Mouse (Mus musculus) urinary bladder, adult 2 months (tissue): ENCODE results near the gene Kmt5c. TPM values are rescaled to one million over a fixed set of nuclear protein-coding genes. Genes with fewer than 3 reads are reported as not detected.
"Not testable (repeated sequence)": the region's sequence is repeated elsewhere in the genome, so short reads cannot be mapped to it uniquely, and the experiment has no call there.

ENCODE experiments used
- DNase-seq: peaks from one replicate; pipeline ENCODE4 v3.0.0; 2022; ENCODE audit warnings: low spot score
- polyA plus RNA-seq: library from polyadenylated mRNA; depleted of rRNA; stranded (reverse); fragments of >200 nt; gene quantifications from 2 replicates; pipeline ENCODE4 v1.2.3, GENCODE M21; 2012; rRNA removed

The Kmt5c gene
- polyA plus RNA-seq, 1 experiment: 73.6 TPM

- no peak for DNase-seq
These were observed 49.6 kb downstream of the Kmt5c start, which contains the start of gene Tmem238 for GRCm38 (mm10) chr7:4789436-4789935. TSS of gene Tmem238 (minus strand) at chr7:4789656.

GRCm38 (mm10) chr7:4792278-4793212 is 52.6 kb downstream of the Kmt5c start, which contains the start of gene Rpl28:
TSS of gene Rpl28 (plus strand) at chr7:4792874.
- DNase-seq: peak; percentile 90

- not testable (repeated sequence) for DNase-seq
These were observed 53.3 kb downstream of the Kmt5c start for GRCm38 (mm10) chr7:4793248-4793647.

DNA sequence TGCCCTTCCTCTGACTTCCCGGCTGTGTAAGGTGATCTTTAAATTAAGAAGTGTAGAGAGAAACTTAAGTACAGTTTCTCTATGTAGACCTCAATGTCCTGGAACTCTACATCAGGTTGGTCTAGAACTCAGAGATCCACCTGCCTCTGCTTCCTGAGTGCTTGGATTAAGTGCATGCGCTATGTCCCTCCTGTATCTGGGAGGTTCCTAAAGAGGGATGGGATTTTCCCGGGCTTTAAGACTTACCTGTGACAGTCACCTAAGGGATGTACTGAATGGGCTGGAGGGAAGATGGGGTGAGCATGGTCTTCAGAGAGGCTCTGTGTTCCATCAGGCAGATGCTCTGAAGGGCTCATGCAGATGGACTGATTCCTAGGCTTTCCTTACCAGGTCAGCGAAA is 53.8 kb downstream of the Kmt5c start:
- DNase-seq: no peak

DNA sequence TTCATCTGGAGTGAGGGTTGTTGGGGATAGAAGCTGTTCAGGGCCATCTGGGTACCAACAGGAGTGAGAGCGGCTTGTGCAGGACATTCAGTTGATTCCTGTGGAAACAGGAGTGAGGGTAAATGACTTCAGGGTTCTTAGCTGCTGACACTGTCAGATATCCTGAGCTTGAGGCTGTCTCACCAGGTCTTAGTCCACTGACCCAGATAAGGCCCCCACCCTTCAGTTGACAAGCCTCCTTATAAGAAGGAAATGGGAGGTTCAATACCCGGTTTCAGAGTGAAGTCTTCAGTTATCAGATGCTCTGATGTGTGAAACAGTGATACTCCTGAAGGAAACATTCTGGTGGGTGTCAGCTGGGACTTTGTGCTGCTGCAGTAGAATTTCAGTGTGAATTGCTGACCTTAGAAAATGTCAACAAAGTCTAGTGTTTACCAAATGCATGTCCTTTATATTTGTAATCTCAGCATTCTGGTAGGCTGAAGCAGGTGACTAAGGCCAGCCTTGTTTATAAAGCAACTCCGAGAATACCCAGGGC is 54.8 kb downstream of the Kmt5c start:
- no peak for DNase-seq

DNA sequence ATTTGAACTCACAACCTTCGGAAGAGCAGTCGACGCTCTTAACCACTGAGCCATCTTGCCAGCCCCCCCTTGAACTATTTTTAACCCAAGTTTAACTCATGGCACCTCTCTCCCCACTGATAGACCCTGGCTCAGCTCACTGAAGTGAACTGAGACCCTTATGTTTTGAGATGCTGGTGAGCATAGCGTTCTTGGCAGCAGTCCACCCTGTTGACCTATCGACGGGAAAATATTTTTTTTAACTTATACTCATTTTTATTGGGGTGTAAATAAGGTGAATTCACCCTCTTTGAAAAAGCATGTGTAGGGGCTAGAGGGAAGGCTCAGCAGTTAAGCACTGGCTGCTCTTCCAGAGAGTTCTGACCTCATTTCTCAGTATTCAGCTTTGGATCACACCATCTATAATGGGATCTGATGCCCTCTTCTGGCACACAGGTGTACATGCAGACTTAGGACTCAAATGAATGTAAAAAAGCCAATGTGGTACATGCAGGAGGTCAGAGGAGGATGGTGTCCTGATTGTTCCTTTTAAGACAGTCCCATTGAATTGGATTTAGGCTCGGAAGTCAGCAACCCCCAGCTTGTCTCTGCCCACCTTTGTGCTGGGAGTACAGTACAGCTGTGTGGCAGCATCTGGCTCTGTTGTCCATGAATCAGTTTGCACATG is 56.0 kb downstream of the Kmt5c start:
- DNase-seq: no peak

Other genes with a start within 250 kb of the Kmt5c start
- gene Ppp1r12c, start 238.4 kb upstream of the Kmt5c start, polyA plus RNA-seq: 72.0 and 159 TPM in 2 replicates
- 7.5 and 8.8 TPM in 2 replicates for gene Tnnt1, start 223.7 kb upstream of the Kmt5c start, polyA plus RNA-seq
- gene Tnni3, start 215.9 kb upstream of the Kmt5c start, polyA plus RNA-seq: 5.1 and 5.5 TPM in 2 replicates
- gene Dnaaf3, start 207.7 kb upstream of the Kmt5c start, polyA plus RNA-seq: 3.5 and 4.0 TPM in 2 replicates
- 0.74 and 0.78 TPM in 2 replicates for gene Syt5, start 192.6 kb upstream of the Kmt5c start, polyA plus RNA-seq
- not detected in 2 replicates for gene Ptprh, start 136.1 kb upstream of the Kmt5c start, polyA plus RNA-seq
- 15.5 and 19.2 TPM in 2 replicates for gene Tmem86b, start 108.7 kb upstream of the Kmt5c start, polyA plus RNA-seq
- 130 and 140 TPM in 2 replicates for gene Ppp6r1, start 81.1 kb upstream of the Kmt5c start, polyA plus RNA-seq
- 33.0 and 33.5 TPM in 2 replicates for gene Hspbp1, start 55.0 kb upstream of the Kmt5c start, polyA plus RNA-seq
- gene Brsk1, start 49.5 kb upstream of the Kmt5c start, polyA plus RNA-seq: 10.1 and 12.8 TPM in 2 replicates
- 0.99 and 1.1 TPM in 2 replicates for gene Tmem150b, start 14.9 kb upstream of the Kmt5c start, polyA plus RNA-seq
- 40.5 and 61.3 TPM in 2 replicates for gene Cox6b2, start 13.0 kb downstream of the Kmt5c start, polyA plus RNA-seq
- gene Fam71e2, start 31.2 kb downstream of the Kmt5c start, polyA plus RNA-seq: 0.06 and 0.08 TPM in 2 replicates
- 0.61 and 0.62 TPM in 2 replicates for gene Il11, start 42.7 kb downstream of the Kmt5c start, polyA plus RNA-seq
- not detected in 2 replicates for gene Tmem190, start 42.8 kb downstream of the Kmt5c start, polyA plus RNA-seq
- gene Tmem238, start 49.5 kb downstream of the Kmt5c start, polyA plus RNA-seq: 13.6 and 14.6 TPM in 2 replicates
- gene Rpl28, start 52.8 kb downstream of the Kmt5c start, polyA plus RNA-seq: 448 and 645 TPM in 2 replicates
- 115 and 129 TPM in 2 replicates for gene Ube2s, start 72.5 kb downstream of the Kmt5c start, polyA plus RNA-seq
- gene Shisa7, start 104.6 kb downstream of the Kmt5c start, polyA plus RNA-seq: 1.1 and 1.3 TPM in 2 replicates
- 16.3 and 19.4 TPM in 2 replicates for gene Isoc2b, start 130.1 kb downstream of the Kmt5c start, polyA plus RNA-seq
- gene Isoc2a, start 137.0 kb downstream of the Kmt5c start, polyA plus RNA-seq: 17.1 and 21.3 TPM in 2 replicates
- gene Gm36210, start 166.4 kb downstream of the Kmt5c start, polyA plus RNA-seq: 0.15 and 0.22 TPM in 2 replicates
- 7.7 and 10.1 TPM in 2 replicates for gene Zfp628, start 175.1 kb downstream of the Kmt5c start, polyA plus RNA-seq
- 10.6 and 14.1 TPM in 2 replicates for gene Nat14, start 181.9 kb downstream of the Kmt5c start, polyA plus RNA-seq
- 10.5 and 12.9 TPM in 2 replicates for gene Ssc5d, start 185.7 kb downstream of the Kmt5c start, polyA plus RNA-seq
- gene Sbk2, start 224.3 kb downstream of the Kmt5c start, polyA plus RNA-seq: 0.29 and 0.46 TPM in 2 replicates
- gene Sbk3, start 231.1 kb downstream of the Kmt5c start, polyA plus RNA-seq: 0.25 and 0.44 TPM in 2 replicates